ENCODE assay signal across 20 mouse cellular contexts in genomic region chr12:96690896-96691295, GRCm38 (mm10).
A peak's percentile ranks its signal among the peaks of the same experiment; 100 is the strongest.
DNase-seq lines count a peak whose midpoint lies in the region; ATAC-seq lines count a peak whose summit lies in the region.
"Had no signal": no experiment of that assay in that cellular context is flagged by ENCODE, and none has a peak within 500 bp of the region (broad histone marks: within the 10 kb centered on the region; RNA-seq: fewer than 3 reads in every experiment).

No protein-coding gene starts in this region.

- H3K4me1 ChIP-seq in embryonic facial prominence, embryonic 10.5 days: no peaks in the 10 kb centered on the region; the same call in 1 of the 2 replicates
- H3K4me1 ChIP-seq in embryonic facial prominence, embryonic 11.5 days (ENCODE audit: control insufficient read depth, insufficient read depth, low read length): no peaks in the 10 kb centered on the region
- no peaks in the 10 kb centered on the region for H3K4me1 ChIP-seq in limb, embryonic 13.5 days
- H3K4me1 ChIP-seq: embryonic facial prominence, embryonic 12.5 days; forebrain, embryonic 13.5 days; forebrain, embryonic 15.5 days had no signal

- peak; percentile 17 for DNase-seq in embryo, embryonic 11 days
- no peak for DNase-seq in embryo, embryonic 10 days (ENCODE audit: low spot score)
- DNase-seq in embryonic facial prominence, embryonic 10.5 days (ENCODE audit: low spot score): peak; percentile 25
- DNase-seq in embryonic facial prominence, embryonic 11.5 days (ENCODE audit: low spot score): peak; percentile 39
- no peak for DNase-seq in neural tube, embryonic 10.5 days (ENCODE audit: extremely low spot score, low spot score)
- DNase-seq in kidney, adult 9 months: no peak
- DNase-seq in adrenal gland, adult 8-10 months: no peak
- DNase-seq: adrenal gland, adult 2 months; adrenal gland, postnatal 14 days; adrenal gland, postnatal 36 days; cerebellum, adult 11-12 months; cerebellum, adult 2 months; cerebellum, adult 9-10 months; cerebellum, postnatal 10 days; cerebellum, postnatal 25 days; forebrain, postnatal 0 days had no signal

- no peaks in the 10 kb centered on the region for H3K36me3 ChIP-seq in embryonic facial prominence, embryonic 10.5 days (replicated peaks)
- H3K36me3 ChIP-seq in embryonic facial prominence, embryonic 11.5 days (replicated peaks; ENCODE audit: control insufficient read depth, insufficient read depth, low read depth, low read length): no peaks in the 10 kb centered on the region
- H3K36me3 ChIP-seq in limb, embryonic 13.5 days: no peaks in the 10 kb centered on the region
- H3K36me3 ChIP-seq: embryonic facial prominence, embryonic 12.5 days; forebrain, embryonic 15.5 days had no signal

- no peak overlapping the region for H3K9ac ChIP-seq in embryonic facial prominence, embryonic 11.5 days (replicated peaks; ENCODE audit: low read length)
- H3K9ac ChIP-seq in limb, embryonic 13.5 days: no peak overlapping the region
- H3K9ac ChIP-seq: embryonic facial prominence, embryonic 12.5 days; forebrain, embryonic 13.5 days; forebrain, embryonic 15.5 days; forebrain, postnatal 0 days had no signal

- H3K4me2 ChIP-seq in embryonic facial prominence, embryonic 11.5 days (ENCODE audit: low read depth, low read length): no peak overlapping the region
- no peak overlapping the region for H3K4me2 ChIP-seq in limb, embryonic 13.5 days (replicated peaks)
- H3K4me2 ChIP-seq: embryonic facial prominence, embryonic 12.5 days; forebrain, embryonic 13.5 days; forebrain, embryonic 15.5 days had no signal

- H3K27ac ChIP-seq in embryonic facial prominence, embryonic 10.5 days (replicated peaks): no peak overlapping the region
- no peak overlapping the region for H3K27ac ChIP-seq in embryonic facial prominence, embryonic 11.5 days (replicated peaks; ENCODE audit: low read depth, low read length)
- no peak overlapping the region for H3K27ac ChIP-seq in limb, embryonic 13.5 days
- H3K27ac ChIP-seq: embryonic facial prominence, embryonic 12.5 days; forebrain, embryonic 13.5 days; forebrain, embryonic 15.5 days had no signal

- no peaks in the 10 kb centered on the region for H3K9me3 ChIP-seq in embryonic facial prominence, embryonic 10.5 days
- no peaks in the 10 kb centered on the region for H3K9me3 ChIP-seq in embryonic facial prominence, embryonic 11.5 days (replicated peaks; ENCODE audit: control insufficient read depth, low read length)
- H3K9me3 ChIP-seq in limb, embryonic 13.5 days: no peaks in the 10 kb centered on the region
- H3K9me3 ChIP-seq: embryonic facial prominence, embryonic 12.5 days; forebrain, embryonic 13.5 days; forebrain, embryonic 15.5 days had no signal

- no peaks in the 10 kb centered on the region for H3K27me3 ChIP-seq in embryonic facial prominence, embryonic 10.5 days (replicated peaks; ENCODE audit: low read depth, poor library complexity, severe bottlenecking)
- no peaks in the 10 kb centered on the region for H3K27me3 ChIP-seq in embryonic facial prominence, embryonic 11.5 days (ENCODE audit: control insufficient read depth, insufficient read depth, low read length)
- H3K27me3 ChIP-seq in limb, embryonic 13.5 days: no peaks in the 10 kb centered on the region
- H3K27me3 ChIP-seq: embryonic facial prominence, embryonic 12.5 days; forebrain, embryonic 13.5 days; forebrain, embryonic 15.5 days had no signal

- no peak overlapping the region for H3K4me3 ChIP-seq in embryonic facial prominence, embryonic 10.5 days
- no peak overlapping the region for H3K4me3 ChIP-seq in embryonic facial prominence, embryonic 11.5 days (ENCODE audit: low read depth, low read length)
- no peak overlapping the region for H3K4me3 ChIP-seq in limb, embryonic 13.5 days
- H3K4me3 ChIP-seq: embryonic facial prominence, embryonic 12.5 days; forebrain, embryonic 13.5 days; forebrain, embryonic 15.5 days had no signal

- no peak for ATAC-seq in embryonic facial prominence, embryonic 11.5 days (replicated peaks; ENCODE audit: insufficient number of reproducible peaks, low FRiP score, low TSS enrichment, low read depth)
- peak; percentile 69; the same call in 1 of the 2 replicates for ATAC-seq in limb, embryonic 13.5 days (ENCODE audit: low FRiP score, low read depth)
- ATAC-seq: forebrain, embryonic 13.5 days; forebrain, embryonic 15.5 days; forebrain, postnatal 0 days had no signal

- 56% methylated on average over 1 of the region's 1 CpGs for WGBS in embryonic facial prominence, embryonic 10.5 days
- WGBS in embryonic facial prominence, embryonic 11.5 days: 50% methylated on average over 1 of the region's 1 CpGs
- WGBS in limb, embryonic 13.5 days: 40% methylated on average over 1 of the region's 1 CpGs

Comparison
In these comparisons a context has a peak if more than half of its experiments do, and no peak if none do; other contexts are left out.
1. DNase-seq: peak in embryo, embryonic 11 days (single experiment), embryonic facial prominence, embryonic 10.5 days (single experiment) and embryonic facial prominence, embryonic 11.5 days (single experiment); none in embryo, embryonic 10 days (single experiment), neural tube, embryonic 10.5 days (single experiment), kidney, adult 9 months (single experiment) and adrenal gland, adult 8-10 months (single experiment).